Mouse (Mus musculus): Measurements from ENCODE around the gene Fam234b. TPM values are rescaled to one million over a fixed set of nuclear protein-coding genes. Genes with fewer than 3 reads are reported as not detected.

The Fam234b gene
- polyA plus RNA-seq, 1 experiment from 2014 or later: 29.3 TPM

GRCm38 (mm10) chr6:135223786-135224416 lies 26.1 kb downstream of the Fam234b start:
- no peaks in the 10 kb centered on the region for H3K9me3 ChIP-seq (ENCODE audit: control insufficient read depth, low read length)
- H3K27ac ChIP-seq (ENCODE audit: low read depth, low read length): no peak overlapping the region
- no peaks in the 10 kb centered on the region for H3K36me3 ChIP-seq (ENCODE audit: control insufficient read depth, insufficient read depth, low read length)
- no peaks in the 10 kb centered on the region for H3K27me3 ChIP-seq (ENCODE audit: control insufficient read depth, insufficient read depth, low read length)
- no peak overlapping the region for H3K9ac ChIP-seq (ENCODE audit: low read length)
- no peak overlapping the region for H3K4me3 ChIP-seq (ENCODE audit: low read depth, low read length)
- no peak overlapping the region for H3K4me2 ChIP-seq
- WGBS: 69% methylated on average over 6 of the region's 6 CpGs
- no peak for DNase-seq (ENCODE audit: low spot score, missing footprints)
- no peak for ATAC-seq (ENCODE audit: low FRiP score)
- peaks cover 7% of the 10 kb centered on the region; the same call in 1 of the 2 replicates for H3K4me1 ChIP-seq (ENCODE audit: control insufficient read depth, insufficient read depth, low read length)

DNA sequence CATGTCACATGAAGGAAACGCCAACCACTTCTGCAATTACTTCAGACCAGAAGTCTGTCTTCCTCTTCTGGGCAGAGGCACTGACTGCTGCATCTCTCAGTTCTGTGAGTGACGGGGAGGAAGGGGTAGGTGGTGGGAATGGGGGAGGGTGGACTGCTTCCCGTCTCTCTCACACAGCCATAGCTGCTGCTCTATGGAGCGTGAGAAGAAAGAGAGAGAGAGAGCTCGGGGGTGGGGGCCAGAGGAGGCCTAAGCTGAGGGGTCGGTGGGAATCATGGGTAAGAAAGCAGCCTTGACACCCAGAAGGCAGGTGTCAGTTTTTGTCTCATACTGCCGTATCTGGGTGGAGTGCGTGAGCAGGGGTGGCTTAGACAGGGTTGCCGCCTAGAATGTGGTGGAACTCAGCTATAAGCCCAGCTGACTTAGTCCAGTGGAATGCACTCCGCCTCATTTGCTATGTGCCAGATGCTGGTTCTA lies 30.7 kb downstream of the Fam234b start:
- peaks cover 11% of the 10 kb centered on the region; the same call in 1 of the 2 replicates for H3K4me1 ChIP-seq (ENCODE audit: control insufficient read depth, insufficient read depth, low read length)
- 42% methylated on average over 10 of the region's 10 CpGs for WGBS
- ATAC-seq (ENCODE audit: low FRiP score) (peak; percentile 74), DNase-seq (ENCODE audit: low spot score, missing footprints) (no peak)
- H3K27me3 ChIP-seq (ENCODE audit: control insufficient read depth, insufficient read depth, low read length): no peaks in the 10 kb centered on the region
- no peak overlapping the region for H3K4me2 ChIP-seq
- H3K4me3 ChIP-seq (ENCODE audit: low read depth, low read length): no peak overlapping the region
- no peaks in the 10 kb centered on the region for H3K36me3 ChIP-seq (ENCODE audit: control insufficient read depth, insufficient read depth, low read length)
- no peaks in the 10 kb centered on the region for H3K9me3 ChIP-seq (ENCODE audit: control insufficient read depth, low read length)
- no peak overlapping the region for H3K9ac ChIP-seq (ENCODE audit: low read length)
- H3K27ac ChIP-seq (ENCODE audit: low read depth, low read length): no peak overlapping the region

DNA sequence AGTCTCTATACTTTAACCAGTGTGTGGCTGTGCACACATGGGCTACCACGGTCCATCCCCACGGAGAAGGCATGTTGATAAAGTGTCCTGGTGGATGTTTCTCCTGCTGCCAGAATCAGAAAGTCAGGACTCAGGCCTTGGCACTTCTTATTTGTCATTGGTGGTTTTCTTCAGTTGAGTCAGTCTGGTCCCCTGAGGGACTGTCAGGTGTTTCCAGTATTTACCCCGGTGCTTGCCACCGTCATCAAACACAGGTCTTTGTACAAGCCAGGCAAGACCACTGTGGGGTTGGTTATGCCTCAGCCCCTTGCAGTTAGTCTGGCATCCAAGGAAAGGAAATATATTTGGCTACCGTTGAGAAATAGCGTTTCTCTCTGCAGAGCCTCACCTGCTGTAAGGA lies 32.8 kb downstream of the Fam234b start:
- ATAC-seq (ENCODE audit: low FRiP score) (no peak), DNase-seq (ENCODE audit: low spot score, missing footprints) (no peak)
- Histone ChIP-seq H3K4me3 (ENCODE audit: low read depth, low read length) (no peak overlapping the region), H3K27ac (ENCODE audit: low read depth, low read length) (no peak overlapping the region), H3K9me3 (ENCODE audit: control insufficient read depth, low read length) (no peaks in the 10 kb centered on the region), H3K9ac (ENCODE audit: low read length) (no peak overlapping the region), H3K4me1 (ENCODE audit: control insufficient read depth, insufficient read depth, low read length) (peaks cover 8% of the 10 kb centered on the region; the same call in 1 of the 2 replicates), H3K27me3 (ENCODE audit: control insufficient read depth, insufficient read depth, low read length) (no peaks in the 10 kb centered on the region), H3K36me3 (ENCODE audit: control insufficient read depth, insufficient read depth, low read length) (no peaks in the 10 kb centered on the region), H3K4me2 (no peak overlapping the region)
- 93% methylated on average over 6 of the region's 6 CpGs for WGBS

GRCm38 (mm10) chr6:135232443-135233182 lies 34.8 kb downstream of the Fam234b start:
- DNase-seq (ENCODE audit: low spot score, missing footprints) (no peak), ATAC-seq (ENCODE audit: low FRiP score) (no peak)
- Histone ChIP-seq H3K27me3 (ENCODE audit: control insufficient read depth, insufficient read depth, low read length) (no peaks in the 10 kb centered on the region), H3K4me1 (ENCODE audit: control insufficient read depth, insufficient read depth, low read length) (peaks cover 8% of the 10 kb centered on the region; the same call in 1 of the 2 replicates), H3K36me3 (ENCODE audit: control insufficient read depth, insufficient read depth, low read length) (no peaks in the 10 kb centered on the region), H3K4me3 (ENCODE audit: low read depth, low read length) (no peak overlapping the region), H3K27ac (ENCODE audit: low read depth, low read length) (no peak overlapping the region), H3K9ac (ENCODE audit: low read length) (no peak overlapping the region), H3K9me3 (ENCODE audit: control insufficient read depth, low read length) (no peaks in the 10 kb centered on the region), H3K4me2 (no peak overlapping the region)
- 59% methylated on average over 12 of the region's 12 CpGs for WGBS

DNA sequence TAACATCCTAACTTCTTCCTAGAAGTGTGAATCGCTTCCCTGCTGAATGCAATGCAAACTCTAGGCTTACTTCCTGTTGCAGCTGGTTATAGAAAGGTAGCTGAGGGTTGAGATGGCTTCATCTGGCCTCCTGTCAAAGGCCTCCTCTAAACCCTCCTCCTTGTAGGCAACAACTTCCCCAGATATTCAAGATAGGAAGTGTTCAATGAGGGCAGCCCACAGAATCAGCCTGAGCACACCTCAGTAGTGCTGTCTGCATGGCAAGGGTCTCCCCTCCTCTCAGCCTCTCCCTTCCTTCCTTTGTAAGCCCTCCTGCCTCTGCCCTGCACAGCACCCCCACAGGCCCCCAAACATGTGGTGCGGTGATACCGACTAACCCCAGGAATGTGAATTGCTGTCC lies 38.0 kb downstream of the Fam234b start:
- WGBS: 94% methylated on average over 3 of the region's 3 CpGs
- no peak overlapping the region for H3K4me3 ChIP-seq (ENCODE audit: low read depth, low read length)
- no peak overlapping the region for H3K9ac ChIP-seq (ENCODE audit: low read length)
- DNase-seq (ENCODE audit: low spot score, missing footprints): no peak
- H3K27ac ChIP-seq (ENCODE audit: low read depth, low read length): no peak overlapping the region
- 0 out of 2 replicates have a peak, but pooled peaks cover 3% of the 10 kb centered on the region for H3K4me1 ChIP-seq (ENCODE audit: control insufficient read depth, insufficient read depth, low read length)
- H3K9me3 ChIP-seq (ENCODE audit: control insufficient read depth, low read length): no peaks in the 10 kb centered on the region
- H3K27me3 ChIP-seq (ENCODE audit: control insufficient read depth, insufficient read depth, low read length): no peaks in the 10 kb centered on the region
- no peaks in the 10 kb centered on the region for H3K36me3 ChIP-seq (ENCODE audit: control insufficient read depth, insufficient read depth, low read length)
- no peak for ATAC-seq (ENCODE audit: low FRiP score)
- H3K4me2 ChIP-seq: no peak overlapping the region

GRCm38 (mm10) chr6:135236576-135236975 lies 38.8 kb downstream of the Fam234b start:
- ATAC-seq (ENCODE audit: low FRiP score) (no peak), DNase-seq (ENCODE audit: low spot score, missing footprints) (no peak)
- 0 out of 2 replicates have a peak, but pooled peaks cover 3% of the 10 kb centered on the region for H3K4me1 ChIP-seq (ENCODE audit: control insufficient read depth, insufficient read depth, low read length)
- no peaks in the 10 kb centered on the region for H3K9me3 ChIP-seq (ENCODE audit: control insufficient read depth, low read length)
- H3K27me3 ChIP-seq (ENCODE audit: control insufficient read depth, insufficient read depth, low read length): no peaks in the 10 kb centered on the region
- no peak overlapping the region for H3K27ac ChIP-seq (ENCODE audit: low read depth, low read length)
- no peak overlapping the region for H3K4me3 ChIP-seq (ENCODE audit: low read depth, low read length)
- 90% methylated on average over 3 of the region's 3 CpGs for WGBS
- no peaks in the 10 kb centered on the region for H3K36me3 ChIP-seq (ENCODE audit: control insufficient read depth, insufficient read depth, low read length)
- H3K4me2 ChIP-seq: no peak overlapping the region
- no peak overlapping the region for H3K9ac ChIP-seq (ENCODE audit: low read length)

DNA sequence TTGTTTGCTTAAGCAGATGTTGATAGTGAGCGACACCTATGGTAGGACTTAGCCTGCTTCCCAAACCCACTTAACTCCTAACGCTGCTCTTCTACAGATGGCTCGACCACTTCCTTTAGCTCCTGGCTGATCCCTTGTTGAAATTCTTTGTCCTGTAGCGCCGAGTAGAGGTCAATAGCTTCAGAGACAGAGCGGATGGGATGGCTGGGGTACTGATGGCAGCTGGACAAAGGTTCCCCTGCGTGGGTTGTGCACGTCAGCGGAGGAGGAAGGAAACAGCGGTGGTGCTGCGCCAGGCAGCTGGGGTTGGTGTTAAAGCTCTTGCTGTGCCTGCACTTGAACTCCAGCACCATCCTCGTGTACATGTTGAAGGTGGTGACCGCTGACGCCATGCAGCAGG lies 39.5 kb downstream of the Fam234b start:
- DNase-seq (ENCODE audit: low spot score, missing footprints) (no peak), ATAC-seq (ENCODE audit: low FRiP score) (no peak)
- Histone ChIP-seq H3K36me3 (ENCODE audit: control insufficient read depth, insufficient read depth, low read length) (no peaks in the 10 kb centered on the region), H3K4me2 (no peak overlapping the region), H3K9me3 (ENCODE audit: control insufficient read depth, low read length) (no peaks in the 10 kb centered on the region), H3K4me3 (ENCODE audit: low read depth, low read length) (no peak overlapping the region), H3K27me3 (ENCODE audit: control insufficient read depth, insufficient read depth, low read length) (no peaks in the 10 kb centered on the region), H3K4me1 (ENCODE audit: control insufficient read depth, insufficient read depth, low read length) (0 out of 2 replicates have a peak, but pooled peaks cover 3% of the 10 kb centered on the region), H3K27ac (ENCODE audit: low read depth, low read length) (no peak overlapping the region), H3K9ac (ENCODE audit: low read length) (no peak overlapping the region)
- WGBS: 75% methylated on average over 14 of the region's 14 CpGs

DNA sequence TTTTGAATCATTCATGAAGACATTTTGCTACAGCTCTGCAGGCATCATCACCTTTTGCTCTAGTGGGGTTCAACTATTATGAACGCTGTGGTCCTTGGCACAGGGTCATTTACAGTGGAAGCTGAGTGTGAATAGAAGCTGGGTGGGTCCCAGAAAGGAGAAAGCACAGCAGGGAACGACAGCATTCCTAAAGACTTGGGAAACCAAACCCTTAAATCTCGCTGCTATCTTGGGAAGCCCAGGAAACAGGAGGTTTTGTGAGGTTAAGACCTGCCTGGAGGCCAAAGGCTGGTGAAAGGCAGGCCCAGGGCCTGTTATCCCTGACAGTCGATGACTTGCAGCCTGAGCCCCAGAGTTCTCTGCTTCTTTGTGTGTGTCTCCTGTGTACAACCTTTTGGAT lies 40.4 kb downstream of the Fam234b start:
- WGBS: 63% methylated on average over 4 of the region's 4 CpGs

GRCm38 (mm10) chr6:135240361-135240760 lies 42.6 kb downstream of the Fam234b start:
- H3K27ac ChIP-seq (ENCODE audit: low read depth, low read length): no peak overlapping the region
- H3K4me1 ChIP-seq (ENCODE audit: control insufficient read depth, insufficient read depth, low read length): no peaks in the 10 kb centered on the region
- H3K27me3 ChIP-seq (ENCODE audit: control insufficient read depth, insufficient read depth, low read length): no peaks in the 10 kb centered on the region
- no peaks in the 10 kb centered on the region for H3K9me3 ChIP-seq (ENCODE audit: control insufficient read depth, low read length)
- ATAC-seq (ENCODE audit: low FRiP score) (no peak), DNase-seq (ENCODE audit: low spot score, missing footprints) (peak; percentile 17)
- no peak overlapping the region for H3K4me3 ChIP-seq (ENCODE audit: low read depth, low read length)
- H3K9ac ChIP-seq (ENCODE audit: low read length): no peak overlapping the region
- no peaks in the 10 kb centered on the region for H3K36me3 ChIP-seq (ENCODE audit: control insufficient read depth, insufficient read depth, low read length)
- no peak overlapping the region for H3K4me2 ChIP-seq
- 91% methylated on average over 8 of the region's 8 CpGs for WGBS

More for the DNA sequence above, 40.4 kb downstream of the Fam234b start:
- Histone ChIP-seq H3K27ac (ENCODE audit: low read depth, low read length) (no peak overlapping the region), H3K4me3 (ENCODE audit: low read depth, low read length) (no peak overlapping the region), H3K4me1 (ENCODE audit: control insufficient read depth, insufficient read depth, low read length) (no peaks in the 10 kb centered on the region), H3K4me2 (no peak overlapping the region), H3K27me3 (ENCODE audit: control insufficient read depth, insufficient read depth, low read length) (no peaks in the 10 kb centered on the region), H3K9me3 (ENCODE audit: control insufficient read depth, low read length) (no peaks in the 10 kb centered on the region), H3K9ac (ENCODE audit: low read length) (no peak overlapping the region), H3K36me3 (ENCODE audit: control insufficient read depth, insufficient read depth, low read length) (no peaks in the 10 kb centered on the region)
- DNase-seq (ENCODE audit: low spot score, missing footprints): peak; percentile 54
- ATAC-seq (ENCODE audit: low FRiP score): no peak

Measured in midbrain, embryonic 11.5 days (tissue).